Comparison of ENCODE assay signal across 12 mouse cellular contexts in the genomic region with DNA sequence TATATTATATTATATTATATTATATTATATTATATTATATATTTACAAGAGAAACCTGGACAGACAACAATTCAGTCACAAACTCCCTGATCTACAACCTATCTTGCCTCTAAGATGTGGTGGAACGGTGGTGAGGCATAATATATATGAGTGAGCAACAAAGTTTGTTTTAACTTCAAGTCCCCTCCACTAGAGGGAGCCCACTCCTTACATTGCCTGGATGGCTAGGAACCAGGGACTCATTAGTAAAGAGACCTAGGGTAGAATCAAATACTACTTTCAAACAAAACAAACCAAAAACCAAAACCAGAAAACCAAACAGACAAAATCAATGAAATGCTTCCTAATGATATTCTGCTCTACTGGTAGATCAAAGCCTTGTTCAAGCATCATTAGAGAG.
DNase-seq lines count a peak whose midpoint lies in the region; ATAC-seq and TF ChIP-seq lines count a peak whose summit lies in the region.
"Had no signal": no experiment of that assay in that cellular context is flagged by ENCODE, and none has a peak within 500 bp of the region (broad histone marks: within the 10 kb centered on the region; RNA-seq: fewer than 3 reads in every experiment).

No protein-coding gene starts in this region.

- no peaks in the 10 kb centered on the region for H3K36me3 ChIP-seq in CH12.LX (replicated peaks in 1 of 2; ENCODE audit: control insufficient read depth in 1 of 2, insufficient read depth in 1 of 2, low read length in 1 of 2)
- H3K36me3 ChIP-seq: limb, embryonic 15.5 days; neural tube, embryonic 13.5 days had no signal

- H3K9ac ChIP-seq in CH12.LX (ENCODE audit: insufficient read depth, low read depth), result no peak overlapping the region
- H3K9ac ChIP-seq: limb, embryonic 15.5 days; neural tube, embryonic 13.5 days had no signal

- TF ChIP-seq CTCF in cerebellum, adult 2 months (IDR thresholded peaks at IDR 0.05; ENCODE audit: borderline replicate concordance, insufficient read depth, low read depth, low read length), result peak; percentile 17; the same call in 1 of the 2 replicates
- peak in 1 of 2 experiments; percentile 14; a peak in 1 of 4 replicates for TF ChIP-seq CTCF in CH12.LX (conservative IDR thresholded peaks at IDR 0.05 in 1 of 2, IDR thresholded peaks at IDR 0.05 in 1 of 2; ENCODE audit: low read depth in 2 of 2, low read length in 2 of 2)

- H3K4me2 ChIP-seq in CH12.LX (ENCODE audit: insufficient read depth, low read depth, poor library complexity, severe bottlenecking), result no peak overlapping the region
- H3K4me2 ChIP-seq: limb, embryonic 15.5 days; neural tube, embryonic 13.5 days had no signal

- TF ChIP-seq RAD21 in CH12.LX (IDR thresholded peaks at IDR 0.05; ENCODE audit: low read depth, low read length), result peak; percentile 15

- no peaks in the 10 kb centered on the region for H3K4me1 ChIP-seq in cerebellum, adult 2 months (ENCODE audit: control insufficient read depth, insufficient read depth, low read length)
- no peaks in the 10 kb centered on the region for H3K4me1 ChIP-seq in CH12.LX (ENCODE audit: control insufficient read depth in 1 of 2, insufficient read depth in 2 of 2)
- H3K4me1 ChIP-seq: limb, embryonic 15.5 days; neural tube, embryonic 13.5 days had no signal

- no peak overlapping the region for H3K4me3 ChIP-seq in cerebellum, adult 2 months (replicated peaks; ENCODE audit: insufficient read depth, low read depth, low read length)
- no peak overlapping the region for H3K4me3 ChIP-seq in CH12.LX (replicated peaks in 1 of 3; ENCODE audit: low read depth in 2 of 3, low read length in 2 of 3, poor library complexity in 1 of 3)
- H3K4me3 ChIP-seq: limb, embryonic 15.5 days; neural tube, embryonic 13.5 days had no signal

- no peak overlapping the region for H3K27ac ChIP-seq in cerebellum, adult 2 months (ENCODE audit: insufficient read depth, low read length)
- H3K27ac ChIP-seq in CH12.LX (ENCODE audit: insufficient read depth, low read depth), result no peak overlapping the region
- H3K27ac ChIP-seq: limb, embryonic 15.5 days; neural tube, embryonic 13.5 days had no signal

- WGBS in cerebellum, adult 2 months, result 73% methylated on average over 1 of the region's 1 CpGs

- peak in 1 of 2 experiments; percentile 24 for DNase-seq in cerebellum, adult 2 months
- peak; percentile 58 for DNase-seq in layer of hippocampus, adult 11-12 months (ENCODE audit: low spot score)
- DNase-seq in layer of hippocampus, postnatal 10 days (ENCODE audit: low spot score in 2 of 2), result no peak
- DNase-seq in CH12.LX (ENCODE audit: extremely low read depth), result peak; percentile 0
- DNase-seq in embryo, embryonic 11 days, result peak; percentile 47
- no peak for DNase-seq in spleen, postnatal 14 days (ENCODE audit: low spot score in 2 of 2)
- DNase-seq: heart, postnatal 4 days; thymus, postnatal 25 days had no signal

- dilution Hi-C loops in CH12.LX (cut with MboI; ENCODE audit: extremely low pct_ligation_motif_present, extremely low pct_unique_long_range_greater_than_20kb, low sequenced_read_pairs), result no loop called here

- peaks cover 47% of the 10 kb centered on the region for H3K9me3 ChIP-seq in CH12.LX (replicated peaks; ENCODE audit: low read length)
- H3K9me3 ChIP-seq: limb, embryonic 15.5 days; neural tube, embryonic 13.5 days had no signal

- ATAC-seq in cerebellum, adult (ENCODE audit: insufficient number of reproducible peaks, low FRiP score, low TSS enrichment), result no peak
- no peak for ATAC-seq in inflammation-experienced regulatory T-cells, adult 6 months

- TF ChIP-seq EP300 in CH12.LX (IDR thresholded peaks at IDR 0.05; ENCODE audit: low read length), result no peak

- no peak for TF ChIP-seq POLR2A in cerebellum, adult 2 months (IDR thresholded peaks at IDR 0.05; ENCODE audit: borderline replicate concordance, insufficient read depth, low read length)
- TF ChIP-seq POLR2A in CH12.LX (IDR thresholded peaks at IDR 0.05; ENCODE audit: low read depth, low read length), result no peak

- in situ Hi-C loops in CH12.LX (cut with MboI; ENCODE audit: low pct_ligation_motif_present, low pct_unique_long_range_greater_than_20kb, low sequenced_read_pairs), result no loop called here

- H3K79me2 ChIP-seq in CH12.LX (replicated peaks; ENCODE audit: control insufficient read depth, extremely low read depth, insufficient read depth, poor library complexity, severe bottlenecking), result no peaks in the 10 kb centered on the region

- no peaks in the 10 kb centered on the region for H3K27me3 ChIP-seq in cerebellum, adult 2 months (ENCODE audit: control insufficient read depth, insufficient read depth, low read length)
- no peaks in the 10 kb centered on the region for H3K27me3 ChIP-seq in CH12.LX (replicated peaks)
- H3K27me3 ChIP-seq: limb, embryonic 15.5 days; neural tube, embryonic 13.5 days had no signal

TF ChIP-seq in CH12.LX, 34 proteins besides CTCF, POLR2A, EP300 and RAD21:
- TF ChIP-seq MYC (IDR thresholded peaks at IDR 0.05; ENCODE audit: low read depth, low read length) (no peak), TCF12 (IDR thresholded peaks at IDR 0.05; ENCODE audit: low read depth, low read length) (no peak), CHD1 (IDR thresholded peaks at IDR 0.05; ENCODE audit: low read depth, low read length) (no peak)

Comparison
In these comparisons a context has a peak if more than half of its experiments do, and no peak if none do; other contexts are left out.
1. DNase-seq: peak in layer of hippocampus, adult 11-12 months (single experiment), CH12.LX (single experiment) and embryo, embryonic 11 days (single experiment); none in layer of hippocampus, postnatal 10 days (0 of 2) and spleen, postnatal 14 days (0 of 2).